Mouse (Mus musculus): ENCODE results near the gene Usp34. TPM values are rescaled to one million over a fixed set of nuclear protein-coding genes. Genes with fewer than 3 reads are reported as not detected.
"Not testable (repeated sequence)": the region's sequence is repeated elsewhere in the genome, so short reads cannot be mapped to it uniquely, and the experiment has no call there.

Usp34 gene
- total RNA-seq, 2 experiments from 2014 or later, result 89.0 to 101 TPM

GRCm38 (mm10) chr11:23329413-23329812 is 22.7 kb downstream of the Usp34 start:
- DNase-seq (ENCODE audit: low spot score in 2 of 2), result no peak

GRCm38 (mm10) chr11:23332136-23332535 is 25.4 kb downstream of the Usp34 start:
- no peak for DNase-seq (ENCODE audit: low spot score in 2 of 2)
- intact Hi-C loops (cut with DNase I), result no loop called here

More at GRCm38 (mm10) chr11:23329413-23329812, 22.7 kb downstream of the Usp34 start:
- intact Hi-C loops (cut with DNase I), result no loop called here

GRCm38 (mm10) chr11:23335160-23335559 is 28.5 kb downstream of the Usp34 start:
- intact Hi-C loops (cut with DNase I), result no loop called here
- no peak for DNase-seq (ENCODE audit: low spot score in 2 of 2)

GRCm38 (mm10) chr11:23357226-23357625 is 50.5 kb downstream of the Usp34 start:
- intact Hi-C loops (cut with DNase I); DNase-seq (ENCODE audit: low spot score in 2 of 2): not testable (repeated sequence)

- DNase-seq (ENCODE audit: low spot score in 2 of 2); intact Hi-C loops (cut with DNase I): not testable (repeated sequence)
Measured at GRCm38 (mm10) chr11:23359687-23360235, 53.1 kb downstream of the Usp34 start.

GRCm38 (mm10) chr11:23362305-23362704 is 55.6 kb downstream of the Usp34 start:
- intact Hi-C loops (cut with DNase I), result no loop called here

GRCm38 (mm10) chr11:23364348-23364747 is 57.7 kb downstream of the Usp34 start:
- no peak for DNase-seq (ENCODE audit: low spot score in 2 of 2)
- intact Hi-C loops (cut with DNase I), result no loop called here

More at GRCm38 (mm10) chr11:23362305-23362704, 55.6 kb downstream of the Usp34 start:
- no peak for DNase-seq (ENCODE audit: low spot score in 2 of 2)

- intact Hi-C loops (cut with DNase I), result no loop called here
- DNase-seq (ENCODE audit: low spot score in 2 of 2), result no peak
Measured at GRCm38 (mm10) chr11:23372032-23372431, 65.3 kb downstream of the Usp34 start.

- intact Hi-C loops (cut with DNase I), result no loop called here
Measured at GRCm38 (mm10) chr11:23372490-23372889, 65.8 kb downstream of the Usp34 start.

GRCm38 (mm10) chr11:23380055-23380454 is 73.4 kb downstream of the Usp34 start:
- intact Hi-C loops (cut with DNase I), result no loop called here
- DNase-seq (ENCODE audit: low spot score in 2 of 2), result no peak

More at GRCm38 (mm10) chr11:23372490-23372889, 65.8 kb downstream of the Usp34 start:
- DNase-seq (ENCODE audit: low spot score in 2 of 2), result no peak

GRCm38 (mm10) chr11:23380595-23380994 is 73.9 kb downstream of the Usp34 start:
- DNase-seq (ENCODE audit: low spot score in 2 of 2), result no peak
- intact Hi-C loops (cut with DNase I), result no loop called here

- DNase-seq (ENCODE audit: low spot score in 2 of 2), result no peak
Measured at GRCm38 (mm10) chr11:23382787-23383186, 76.1 kb downstream of the Usp34 start.

GRCm38 (mm10) chr11:23389649-23390048 is 83.0 kb downstream of the Usp34 start:
- intact Hi-C loops (cut with DNase I), result no loop called here
- DNase-seq (ENCODE audit: low spot score in 2 of 2), result no peak

More at GRCm38 (mm10) chr11:23382787-23383186, 76.1 kb downstream of the Usp34 start:
- intact Hi-C loops (cut with DNase I), result no loop called here

- intact Hi-C loops (cut with DNase I), result no loop called here
- no peak for DNase-seq (ENCODE audit: low spot score in 2 of 2)
Measured at GRCm38 (mm10) chr11:23392567-23392966, 85.9 kb downstream of the Usp34 start.

- intact Hi-C loops (cut with DNase I), result no loop called here
- no peak for DNase-seq (ENCODE audit: low spot score in 2 of 2)
Measured at GRCm38 (mm10) chr11:23396608-23397007, 89.9 kb downstream of the Usp34 start.

GRCm38 (mm10) chr11:23400978-23401776 is 94.5 kb downstream of the Usp34 start:
- intact Hi-C loops (cut with DNase I), result no loop called here
- no peak for DNase-seq (ENCODE audit: low spot score in 2 of 2)

GRCm38 (mm10) chr11:23428301-23428700 is 121.6 kb downstream of the Usp34 start:
- intact Hi-C loops (cut with DNase I), result no loop called here
- DNase-seq (ENCODE audit: low spot score in 2 of 2), result no peak

- intact Hi-C loops (cut with DNase I), result no loop called here
- DNase-seq (ENCODE audit: low spot score in 2 of 2), result no peak
Measured at GRCm38 (mm10) chr11:23430013-23430412, 123.3 kb downstream of the Usp34 start.

GRCm38 (mm10) chr11:23436076-23436475 is 129.4 kb downstream of the Usp34 start:
- intact Hi-C loops (cut with DNase I), result no loop called here
- DNase-seq (ENCODE audit: low spot score in 2 of 2), result no peak

GRCm38 (mm10) chr11:23465862-23466261 is 159.2 kb downstream of the Usp34 start:
- intact Hi-C loops (cut with DNase I), result not testable (repeated sequence)

GRCm38 (mm10) chr11:23489955-23490354 is 183.3 kb downstream of the Usp34 start:
- DNase-seq (ENCODE audit: low spot score in 2 of 2), result no peak
- intact Hi-C loops (cut with DNase I), result loop anchor here (10.0 kb wide), 1 partner anchor 135 kb away; no protein-coding TSS in a partner anchor

More at GRCm38 (mm10) chr11:23465862-23466261, 159.2 kb downstream of the Usp34 start:
- not testable (repeated sequence) for DNase-seq (ENCODE audit: low spot score in 2 of 2)
